In the genomic region with DNA sequence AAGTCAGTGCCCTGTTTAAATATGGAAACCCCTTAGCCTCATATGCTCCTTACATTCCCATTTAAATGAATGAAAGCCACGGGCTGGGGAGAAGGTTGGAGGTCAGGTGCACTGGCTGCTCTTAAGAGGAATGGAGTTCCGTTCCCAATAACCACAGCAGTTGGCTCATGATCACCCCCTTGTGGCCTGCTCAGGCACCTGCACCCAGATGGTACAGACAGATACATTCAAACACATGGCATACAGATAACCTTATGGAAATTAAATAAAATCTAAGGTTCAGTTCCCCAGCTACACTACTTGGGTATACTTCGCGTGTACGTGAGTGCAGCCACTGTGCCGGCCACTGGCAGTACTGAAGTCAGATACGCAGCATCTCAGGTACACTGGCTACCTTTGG, we compare ENCODE assay signal across 8 mouse cellular contexts.
DNase-seq lines count a peak whose midpoint lies in the region.

No protein-coding gene starts in this region.

- DNase-seq in gastrocnemius, postnatal 10 days: peak; percentile 42
- DNase-seq in gastrocnemius, postnatal 25 days: no peak
- DNase-seq in ovary, postnatal 36 days (ENCODE audit: low spot score): peak; percentile 31
- no peak for DNase-seq in ovary, postnatal 10 days (ENCODE audit: low spot score)
- DNase-seq in c-Kit-positive CD71-negative TER-119-negative erythroid progenitor cells, embryonic 14.5 days (ENCODE audit: low read depth): peak; percentile 26
- DNase-seq in liver: peak; percentile 47
- DNase-seq in retina, postnatal 7 days (ENCODE audit: low read depth, low spot score): peak; percentile 4
- no peak for DNase-seq in left cerebral cortex, adult 18-20 months (ENCODE audit: low spot score in 2 of 2)

Comparison
In these comparisons a context has a peak if more than half of its experiments do, and no peak if none do; other contexts are left out.
1. DNase-seq: peak in gastrocnemius, postnatal 10 days (single experiment), ovary, postnatal 36 days (single experiment), c-Kit-positive CD71-negative TER-119-negative erythroid progenitor cells, embryonic 14.5 days (single experiment), liver (single experiment) and retina, postnatal 7 days (single experiment); none in gastrocnemius, postnatal 25 days (single experiment), ovary, postnatal 10 days (single experiment) and left cerebral cortex, adult 18-20 months (0 of 2).